Mouse (Mus musculus): ENCODE measurements at regions not wholly inside any gene's neighbourhood (a gene's known extent, or its start where the extent isn't known, plus 50 kb on each side); places are given as distances from the start of the nearest gene placed in this dataset.
"Not testable (repeated sequence)": the region's sequence is repeated elsewhere in the genome, so short reads cannot be mapped to it uniquely, and the experiment has no call there.

GRCm38 (mm10) chr3:41504867-41505266, 50.7 kb upstream of the Jade1 start:
- no peak for DNase-seq (ENCODE audit: low read depth, low spot score)

GRCm38 (mm10) chr3:41502161-41502560, 53.4 kb upstream of the Jade1 start:
- no peak for DNase-seq (ENCODE audit: low read depth, low spot score)

GRCm38 (mm10) chr3:41501639-41502038, 53.9 kb upstream of the Jade1 start:
- DNase-seq (ENCODE audit: low read depth, low spot score) = not testable (repeated sequence)

GRCm38 (mm10) chr3:41501124-41501523, 54.4 kb upstream of the Jade1 start:
- DNase-seq (ENCODE audit: low read depth, low spot score) = no peak

GRCm38 (mm10) chr3:41499680-41500079, 55.9 kb upstream of the Jade1 start:
- no peak for DNase-seq (ENCODE audit: low read depth, low spot score)

GRCm38 (mm10) chr3:41498791-41499190, 56.7 kb upstream of the Jade1 start:
- DNase-seq (ENCODE audit: low read depth, low spot score) = no peak

- no peak for DNase-seq (ENCODE audit: low read depth, low spot score)
Observed at GRCm38 (mm10) chr3:41497771-41498170, 57.8 kb upstream of the Jade1 start.

GRCm38 (mm10) chr3:41496931-41497710, 58.4 kb upstream of the Jade1 start:
- peak; percentile 7 for DNase-seq (ENCODE audit: low read depth, low spot score)

- no peak for DNase-seq (ENCODE audit: low read depth, low spot score)
Observed at GRCm38 (mm10) chr3:41495893-41496292, 59.6 kb upstream of the Jade1 start.

- DNase-seq (ENCODE audit: low read depth, low spot score) = no peak
Observed at GRCm38 (mm10) chr3:41495097-41495496, 60.4 kb upstream of the Jade1 start.

- DNase-seq (ENCODE audit: low read depth, low spot score) = no peak
Observed at GRCm38 (mm10) chr3:41493472-41493871, 62.1 kb upstream of the Jade1 start.

GRCm38 (mm10) chr3:41492727-41493392, 62.7 kb upstream of the Jade1 start:
- no peak for DNase-seq (ENCODE audit: low read depth, low spot score)

GRCm38 (mm10) chr3:41492031-41492726, 63.4 kb upstream of the Jade1 start:
- no peak for DNase-seq (ENCODE audit: low read depth, low spot score)

GRCm38 (mm10) chr3:41491185-41491584, 64.3 kb upstream of the Jade1 start:
- no peak for DNase-seq (ENCODE audit: low read depth, low spot score)

GRCm38 (mm10) chr3:41489998-41490397, 65.5 kb upstream of the Jade1 start:
- DNase-seq (ENCODE audit: low read depth, low spot score) = no peak

GRCm38 (mm10) chr3:41489571-41489970, 66.0 kb upstream of the Jade1 start:
- no peak for DNase-seq (ENCODE audit: low read depth, low spot score)

GRCm38 (mm10) chr3:41488229-41488774, 67.2 kb upstream of the Jade1 start:
- no peak for DNase-seq (ENCODE audit: low read depth, low spot score)

GRCm38 (mm10) chr3:41484920-41485319, 70.6 kb upstream of the Jade1 start:
- DNase-seq (ENCODE audit: low read depth, low spot score) = no peak

- no peak for DNase-seq (ENCODE audit: low read depth, low spot score)
Observed at GRCm38 (mm10) chr3:41483582-41483981, 71.9 kb upstream of the Jade1 start.

GRCm38 (mm10) chr3:41482881-41483494, 72.5 kb upstream of the Jade1 start:
- DNase-seq (ENCODE audit: low read depth, low spot score) = no peak

- no peak for DNase-seq (ENCODE audit: low read depth, low spot score)
Observed at GRCm38 (mm10) chr3:41480186-41480585, 75.3 kb upstream of the Jade1 start.

- no peak for DNase-seq (ENCODE audit: low read depth, low spot score)
Observed at GRCm38 (mm10) chr3:41478971-41479370, 76.6 kb upstream of the Jade1 start.

Data from CD4-positive, CD25-positive, alpha-beta regulatory T cell, adult 2 months (primary cell).